In the genomic region with DNA sequence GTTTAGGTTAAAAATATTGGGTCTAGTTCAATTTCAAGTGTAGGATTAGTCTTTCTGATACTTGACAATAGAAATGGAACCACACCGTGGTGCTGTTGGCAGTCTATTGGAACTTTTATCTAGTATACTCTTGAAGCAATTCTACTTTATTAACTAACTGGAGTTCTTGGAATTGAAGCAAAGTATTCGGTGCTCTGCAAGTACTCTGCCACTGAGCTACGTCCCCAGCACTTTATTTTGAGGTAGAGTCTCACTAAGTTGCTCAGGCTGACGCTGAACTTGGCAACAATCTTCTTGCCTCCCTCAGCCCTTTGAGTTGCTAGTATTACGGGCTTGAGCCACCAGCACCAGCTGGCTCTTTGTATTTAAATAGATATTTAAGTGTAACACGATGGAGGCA, we compare ENCODE assay signal across 8 mouse cellular contexts. TPM values are rescaled to one million over a fixed set of nuclear protein-coding genes. Genes with fewer than 3 reads are reported as not detected.
DNase-seq lines count a peak whose midpoint lies in the region; ATAC-seq and TF ChIP-seq lines count a peak whose summit lies in the region.

No protein-coding gene starts in this region.

- peak overlapping the region; percentile 75; the same call in 1 of the 2 replicates for H3K4me3 ChIP-seq in left cerebral cortex, adult 2 months
- H3K4me3 ChIP-seq in liver, embryonic 14.5 days (ENCODE audit: insufficient read depth in 1 of 2, low read depth in 2 of 2, low read length in 2 of 2), result peak overlapping the region; percentile 41 to 93

- no peak for TF ChIP-seq EP300 in liver, embryonic 14.5 days (IDR thresholded peaks at IDR 0.05; ENCODE audit: low read depth)

- H3K4me1 ChIP-seq in liver, embryonic 14.5 days (replicated peaks; ENCODE audit: control insufficient read depth in 2 of 2, insufficient read depth in 2 of 2, low read length in 1 of 2), result peaks cover 8 to 10% of the 10 kb centered on the region in 2 experiments

- TF ChIP-seq CTCF in left cerebral cortex, adult 2 months (IDR thresholded peaks at IDR 0.05), result no peak; the same call in 1 of the 2 replicates
- no peak for TF ChIP-seq CTCF in liver, embryonic 14.5 days (IDR thresholded peaks at IDR 0.05; ENCODE audit: low read depth)

- ATAC-seq in liver, embryonic 14.5 days (ENCODE audit: insufficient read depth), result no peak

- peak overlapping the region; percentile 100 for H3K4me2 ChIP-seq in liver, embryonic 14.5 days (ENCODE audit: low read depth)

- WGBS in liver, embryonic 14.5 days (ENCODE audit: insufficient replicate concordance), result 42% methylated on average over 6 of the region's 6 CpGs

- peak in 1 of 2 experiments; percentile 27 for DNase-seq in left cerebral cortex, adult 2 months (ENCODE audit: extremely low spot score in 1 of 2, low spot score in 2 of 2)
- no peak for DNase-seq in left cerebral cortex, adult 11 months (ENCODE audit: low spot score)
- peak; percentile 72 for DNase-seq in brain, adult 2 months (ENCODE audit: low read depth, low spot score)
- DNase-seq in heart, postnatal 4 days, result peak; percentile 17
- no peak for DNase-seq in liver, embryonic 14.5 days (ENCODE audit: low read depth in 3 of 3, low spot score in 3 of 3)
- no peak for DNase-seq in T-cell, adult 2 months (ENCODE audit: low spot score)
- DNase-seq in frontal cortex, postnatal 14 days (ENCODE audit: low spot score in 2 of 2), result no peak
- no peak for DNase-seq in cerebellum, adult 11-12 months

- no peaks in the 10 kb centered on the region for H3K27me3 ChIP-seq in liver, embryonic 14.5 days (ENCODE audit: control insufficient read depth, insufficient read depth, low read length)

- H3K27ac ChIP-seq in left cerebral cortex, adult 2 months, result peak overlapping the region; percentile 57; the same call in 1 of the 2 replicates
- H3K27ac ChIP-seq in liver, embryonic 14.5 days, result no peak overlapping the region; the same call in 1 of the 2 replicates

- intact Hi-C loops in left cerebral cortex, adult 2 months (cut with DNase I), result loop anchor here (10.0 kb wide), 1 partner anchor 257 kb away; the partner anchor contains the start of gene Ccdc191

- H3K9me3 ChIP-seq in liver, embryonic 14.5 days (ENCODE audit: control insufficient read depth, low read length), result no peaks in the 10 kb centered on the region

- peak overlapping the region; percentile 38; the same call in 1 of the 2 replicates for H3K9ac ChIP-seq in liver, embryonic 14.5 days (replicated peaks)

- H3K36me3 ChIP-seq in liver, embryonic 14.5 days (replicated peaks; ENCODE audit: control insufficient read depth, insufficient read depth, low read depth), result peaks cover 3% of the 10 kb centered on the region; the same call in 1 of the 2 replicates

RNA-seq across cellular contexts. Expression of gene Naa50, which starts 1.9 kb away (rescaled TPM):
- total RNA-seq in left cerebral cortex, adult 2 months (2021), result 10 to 100 TPM; 61.6 to 62.8 TPM
- 100 to 1,000 TPM in 1 of 2 experiments, 10 to 100 TPM in 1; 96.8 to 100 TPM for total RNA-seq in heart, postnatal 4 days (2021)
- polyA plus RNA-seq in liver, embryonic 14.5 days (2012; rRNA removed), result 11.3 and 19.1 TPM in 2 replicates
- polyA plus RNA-seq in liver, embryonic 14.5 days (2014; fragmentation: Nextera tagmentation; extraction: Ambion mirVana), result 39.0 and 40.6 TPM in 2 replicates

RNA-seq across cellular contexts. Expression of gene Atp6v1a, which starts 2.0 kb away (rescaled TPM):
- total RNA-seq in left cerebral cortex, adult 2 months (2021), result 100 to 1,000 TPM; 428 to 489 TPM
- total RNA-seq in heart, postnatal 4 days (2021), result 10 to 100 TPM; 49.8 to 52.8 TPM
- polyA plus RNA-seq in liver, embryonic 14.5 days (2012; rRNA removed), result 8.6 and 11.9 TPM in 2 replicates
- 28.1 and 28.8 TPM in 2 replicates for polyA plus RNA-seq in liver, embryonic 14.5 days (2014; fragmentation: Nextera tagmentation; extraction: Ambion mirVana)

RNA-seq across cellular contexts. Expression of gene Usf3, which starts 31.6 kb away (rescaled TPM):
- total RNA-seq in left cerebral cortex, adult 2 months (2021), result 10 to 100 TPM; 39.9 to 40.3 TPM
- total RNA-seq in heart, postnatal 4 days (2021), result 10 to 100 TPM; 22.2 to 24.2 TPM
- 3.7 and 3.9 TPM in 2 replicates for polyA plus RNA-seq in liver, embryonic 14.5 days (2012; rRNA removed)
- 2.7 and 3.1 TPM in 2 replicates for polyA plus RNA-seq in liver, embryonic 14.5 days (2014; fragmentation: Nextera tagmentation; extraction: Ambion mirVana)

Comparison
In these comparisons a context has a peak if more than half of its experiments do, and no peak if none do; other contexts are left out.
1. DNase-seq: peak in brain, adult 2 months (single experiment) and heart, postnatal 4 days (single experiment); none in left cerebral cortex, adult 11 months (single experiment), liver, embryonic 14.5 days (0 of 3), T-cell, adult 2 months (single experiment), frontal cortex, postnatal 14 days (0 of 2) and cerebellum, adult 11-12 months (single experiment).
2. RNA of gene Atp6v1a, which starts 2.0 kb away (total RNA-seq): 428 to 489 TPM in left cerebral cortex, adult 2 months; 49.8 to 52.8 TPM in heart, postnatal 4 days; every median in the first group is over 4 times any median in the second.